8 mouse cellular contexts compared by ENCODE assay signal in genomic region chr9:57552139-57552887, GRCm38 (mm10). TPM values are rescaled to one million over a fixed set of nuclear protein-coding genes. Genes with fewer than 3 reads are reported as not detected.
A peak's percentile ranks its signal among the peaks of the same experiment; 100 is the strongest.
DNase-seq lines count a peak whose midpoint lies in the region; ATAC-seq and TF ChIP-seq lines count a peak whose summit lies in the region.

Mpi (minus strand) TSS chr9:57552763.

- no peak for TF ChIP-seq RAD21 in CH12.LX (IDR thresholded peaks at IDR 0.05; ENCODE audit: low read depth, low read length)

- no peaks in the 10 kb centered on the region for H3K9me3 ChIP-seq in CH12.LX (replicated peaks; ENCODE audit: low read length)
- H3K9me3 ChIP-seq in forebrain, embryonic 11.5 days (ENCODE audit: control insufficient read depth, low read length), result no peaks in the 10 kb centered on the region
- H3K9me3 ChIP-seq in heart, embryonic 16.5 days (replicated peaks; ENCODE audit: control insufficient read depth, low read length), result no peaks in the 10 kb centered on the region
- H3K9me3 ChIP-seq in liver, postnatal 0 days (ENCODE audit: low read length), result no peaks in the 10 kb centered on the region
- H3K9me3 ChIP-seq in neural tube, embryonic 15.5 days (replicated peaks), result no peaks in the 10 kb centered on the region

- no peaks in the 10 kb centered on the region for H3K79me2 ChIP-seq in CH12.LX (replicated peaks; ENCODE audit: control insufficient read depth, extremely low read depth, insufficient read depth, poor library complexity, severe bottlenecking)

- peak within 1 kb of the TSS; percentile 84 to 92 (median 86) for H3K4me3 ChIP-seq in CH12.LX (replicated peaks in 1 of 3; ENCODE audit: low read depth in 2 of 3, low read length in 2 of 3, poor library complexity in 1 of 3)
- H3K4me3 ChIP-seq in brown adipose tissue, adult 24 weeks (ENCODE audit: insufficient read depth, low read depth, low read length), result peak within 1 kb of the TSS; percentile 91
- H3K4me3 ChIP-seq in forebrain, embryonic 11.5 days (ENCODE audit: low read depth, low read length), result peak within 1 kb of the TSS; percentile 62
- H3K4me3 ChIP-seq in heart, embryonic 16.5 days (ENCODE audit: low read length), result peak within 1 kb of the TSS; percentile 76
- H3K4me3 ChIP-seq in liver, postnatal 0 days (ENCODE audit: low read depth, low read length), result peak within 1 kb of the TSS; percentile 65
- H3K4me3 ChIP-seq in neural tube, embryonic 15.5 days (replicated peaks), result peak within 1 kb of the TSS; percentile 57

- no peak within 1 kb of the TSS for H3K27ac ChIP-seq in CH12.LX (ENCODE audit: insufficient read depth, low read depth)
- H3K27ac ChIP-seq in brown adipose tissue, adult 24 weeks (replicated peaks; ENCODE audit: low read depth, low read length), result peak within 1 kb of the TSS; percentile 40; the same call in 1 of the 2 replicates
- no peak within 1 kb of the TSS for H3K27ac ChIP-seq in forebrain, embryonic 11.5 days (ENCODE audit: low read depth, low read length)
- peak within 1 kb of the TSS; percentile 6 for H3K27ac ChIP-seq in heart, embryonic 16.5 days (ENCODE audit: low read length)
- no peak within 1 kb of the TSS for H3K27ac ChIP-seq in liver, postnatal 0 days (ENCODE audit: low read depth)
- no peak within 1 kb of the TSS for H3K27ac ChIP-seq in neural tube, embryonic 15.5 days (replicated peaks)

- H3K9ac ChIP-seq in CH12.LX (ENCODE audit: insufficient read depth, low read depth), result peak within 1 kb of the TSS; percentile 66
- peak within 1 kb of the TSS; percentile 73 for H3K9ac ChIP-seq in forebrain, embryonic 11.5 days (ENCODE audit: low read length)
- peak within 1 kb of the TSS; percentile 77 for H3K9ac ChIP-seq in heart, embryonic 16.5 days (ENCODE audit: low read length)
- peak within 1 kb of the TSS; percentile 65 for H3K9ac ChIP-seq in liver, postnatal 0 days (replicated peaks)
- H3K9ac ChIP-seq in neural tube, embryonic 15.5 days (replicated peaks), result peak within 1 kb of the TSS; percentile 49

- H3K27me3 ChIP-seq in CH12.LX (replicated peaks), result no peaks in the 10 kb centered on the region
- H3K27me3 ChIP-seq in forebrain, embryonic 11.5 days (ENCODE audit: control insufficient read depth, insufficient read depth, low read length), result no peaks in the 10 kb centered on the region
- H3K27me3 ChIP-seq in heart, embryonic 16.5 days (ENCODE audit: control insufficient read depth, insufficient read depth, low read length), result no peaks in the 10 kb centered on the region
- H3K27me3 ChIP-seq in liver, postnatal 0 days (ENCODE audit: insufficient read depth, low read length), result no peaks in the 10 kb centered on the region
- H3K27me3 ChIP-seq in neural tube, embryonic 15.5 days (replicated peaks), result no peaks in the 10 kb centered on the region

- peaks cover 5 to 26% of the 10 kb centered on the region in 2 experiments for H3K4me1 ChIP-seq in CH12.LX (ENCODE audit: control insufficient read depth in 1 of 2, insufficient read depth in 2 of 2)
- peaks cover 5% of the 10 kb centered on the region; the same call in 1 of the 2 replicates for H3K4me1 ChIP-seq in brown adipose tissue, adult 24 weeks (ENCODE audit: control insufficient read depth, insufficient read depth, insufficient read length, low read length)
- peaks cover 6% of the 10 kb centered on the region; the same call in 1 of the 2 replicates for H3K4me1 ChIP-seq in forebrain, embryonic 11.5 days (replicated peaks; ENCODE audit: control insufficient read depth, insufficient read depth, low read length)
- H3K4me1 ChIP-seq in heart, embryonic 16.5 days (ENCODE audit: control insufficient read depth, insufficient read depth, low read length), result peaks cover 30% of the 10 kb centered on the region
- peaks cover 10% of the 10 kb centered on the region for H3K4me1 ChIP-seq in liver, postnatal 0 days (ENCODE audit: insufficient read depth)
- peaks cover 31% of the 10 kb centered on the region for H3K4me1 ChIP-seq in neural tube, embryonic 15.5 days

- 0 out of 2 replicates have a peak, but pooled peaks have one; percentile 18 for TF ChIP-seq EP300 in CH12.LX (IDR thresholded peaks at IDR 0.05; ENCODE audit: low read length)
- TF ChIP-seq EP300 in liver, postnatal 0 days (IDR thresholded peaks at IDR 0.05; ENCODE audit: low read depth), result no peak

- dilution Hi-C loops in CH12.LX (cut with MboI; ENCODE audit: extremely low pct_ligation_motif_present, extremely low pct_unique_long_range_greater_than_20kb, low sequenced_read_pairs), result no loop called here

- no peak for TF ChIP-seq CTCF in CH12.LX (conservative IDR thresholded peaks at IDR 0.05 in 1 of 2, IDR thresholded peaks at IDR 0.05 in 1 of 2; ENCODE audit: low read depth in 2 of 2, low read length in 2 of 2)
- TF ChIP-seq CTCF in liver, postnatal 0 days (IDR thresholded peaks at IDR 0.05; ENCODE audit: low read depth), result no peak

- in situ Hi-C loops in CH12.LX (cut with MboI; ENCODE audit: low pct_ligation_motif_present, low pct_unique_long_range_greater_than_20kb, low sequenced_read_pairs), result no loop called here

- peak; percentile 61 for DNase-seq in CH12.LX (ENCODE audit: extremely low read depth)
- peak; percentile 83 for DNase-seq in forebrain, embryonic 11.5 days (ENCODE audit: low spot score)
- peak; percentile 80 to 82 for DNase-seq in kidney, postnatal 25 days
- DNase-seq in liver, postnatal 0 days, result peak; percentile 71
- peak; percentile 69 for DNase-seq in thymus, postnatal 14 days

- H3K36me3 ChIP-seq in CH12.LX (replicated peaks in 1 of 2; ENCODE audit: control insufficient read depth in 1 of 2, insufficient read depth in 1 of 2, low read length in 1 of 2), result peaks cover 26 to 36% of the 10 kb centered on the region in 2 experiments
- no peaks in the 10 kb centered on the region; the same call in 1 of the 2 replicates for H3K36me3 ChIP-seq in forebrain, embryonic 11.5 days (ENCODE audit: control insufficient read depth, insufficient read depth, low read length)
- peaks cover 11% of the 10 kb centered on the region for H3K36me3 ChIP-seq in heart, embryonic 16.5 days (ENCODE audit: control insufficient read depth, insufficient read depth)
- peaks cover 6% of the 10 kb centered on the region; the same call in 1 of the 2 replicates for H3K36me3 ChIP-seq in liver, postnatal 0 days (replicated peaks; ENCODE audit: insufficient read depth, low read length)
- peaks cover 34% of the 10 kb centered on the region for H3K36me3 ChIP-seq in neural tube, embryonic 15.5 days

- ATAC-seq in forebrain, embryonic 11.5 days (replicated peaks; ENCODE audit: low FRiP score), result peak; percentile 46
- ATAC-seq in heart, embryonic 16.5 days (replicated peaks; ENCODE audit: extremely low read depth, insufficient read depth, low FRiP score), result no peak; the same call in 1 of the 2 replicates
- ATAC-seq in liver, postnatal 0 days, result peak; percentile 55; the same call in 1 of the 2 replicates
- ATAC-seq in neural tube, embryonic 15.5 days (ENCODE audit: low FRiP score), result peak; percentile 74

- 1% methylated on average over 28 of the region's 28 CpGs for WGBS in forebrain, embryonic 11.5 days
- WGBS in heart, embryonic 16.5 days, result 2% methylated on average over 28 of the region's 28 CpGs
- WGBS in liver, postnatal 0 days (ENCODE audit: insufficient replicate concordance), result 1% methylated on average over 28 of the region's 28 CpGs
- 2% methylated on average over 28 of the region's 28 CpGs for WGBS in neural tube, embryonic 15.5 days

- TF ChIP-seq POLR2A in CH12.LX (IDR thresholded peaks at IDR 0.05; ENCODE audit: low read depth, low read length), result peak; percentile 78

- peak within 1 kb of the TSS; percentile 22 for H3K4me2 ChIP-seq in CH12.LX (ENCODE audit: insufficient read depth, low read depth, poor library complexity, severe bottlenecking)
- H3K4me2 ChIP-seq in forebrain, embryonic 11.5 days (ENCODE audit: low read depth, low read length, severe bottlenecking), result peak within 1 kb of the TSS; percentile 59
- peak within 1 kb of the TSS; percentile 76 for H3K4me2 ChIP-seq in heart, embryonic 16.5 days (ENCODE audit: low read depth, low read length)
- peak within 1 kb of the TSS; percentile 79 for H3K4me2 ChIP-seq in liver, postnatal 0 days (ENCODE audit: low read depth, low read length)
- H3K4me2 ChIP-seq in neural tube, embryonic 15.5 days, result peak within 1 kb of the TSS; percentile 73

TF ChIP-seq in CH12.LX, 34 proteins besides CTCF, POLR2A, EP300 and RAD21 (continues in another document):
- TF ChIP-seq SMC3 (IDR thresholded peaks at IDR 0.05; ENCODE audit: low read depth, low read length) (no peak), ZKSCAN1 (IDR thresholded peaks at IDR 0.05; ENCODE audit: borderline replicate concordance, low read depth, low read length) (no peak), TBP (conservative IDR thresholded peaks at IDR 0.05; ENCODE audit: low read depth, low read length) (peak; percentile 49; the same call in 1 of the 2 replicates), IRF4 (IDR thresholded peaks at IDR 0.05; ENCODE audit: low read depth, low read length) (0 out of 2 replicates have a peak, but pooled peaks have one; percentile 33), TCF12 (IDR thresholded peaks at IDR 0.05; ENCODE audit: low read depth, low read length) (peak; percentile 60; the same call in 1 of the 2 replicates), ZMIZ1 (IDR thresholded peaks at IDR 0.05; ENCODE audit: low read depth, low read length) (peak; percentile 69), SIN3A (IDR thresholded peaks at IDR 0.05; ENCODE audit: low read length) (peak; percentile 92), CHD2 (IDR thresholded peaks at IDR 0.05; ENCODE audit: low read length) (peak; percentile 59; the same call in 1 of the 2 replicates), NRF1 (IDR thresholded peaks at IDR 0.05; ENCODE audit: low read depth, low read length) (0 out of 2 replicates have a peak, but pooled peaks have one; percentile 37), MYC (IDR thresholded peaks at IDR 0.05; ENCODE audit: low read depth, low read length) (peak; percentile 65; the same call in 1 of the 2 replicates), JUN (IDR thresholded peaks at IDR 0.05; ENCODE audit: insufficient read depth, low read depth, low read length) (no peak), RCOR1 (conservative IDR thresholded peaks at IDR 0.05; ENCODE audit: low read depth, low read length) (no peak), CHD1 (IDR thresholded peaks at IDR 0.05; ENCODE audit: low read depth, low read length) (no peak), ZNF384 (IDR thresholded peaks at IDR 0.05; ENCODE audit: low read depth, low read length) (no peak), E2F4 (IDR thresholded peaks at IDR 0.05; ENCODE audit: insufficient replicate concordance, low read depth, low read length) (no peak)

RNA-seq across cellular contexts. Expression of gene Mpi, which starts in this region (rescaled TPM):
- total RNA-seq in CH12.LX (2012; rRNA removed) (28.6 and 33.2 TPM in 2 replicates), CH12.LX (2014; rRNA removed) (28.2 and 29.0 TPM in 2 replicates)
- 36.7 and 37.3 TPM in 2 replicates for polyA plus RNA-seq in CH12.LX (2012; ENCODE audit: insufficient read length, low read depth)
- polyA plus RNA-seq in brown adipose tissue, adult 24 weeks (2012; ENCODE audit: insufficient read depth, insufficient read length, missing spikeins), result 15.3 and 17.6 TPM in 2 replicates
- polyA plus RNA-seq in forebrain, embryonic 11.5 days (2014; fragmentation: Nextera tagmentation; extraction: Ambion mirVana), result 55.1 and 65.5 TPM in 2 replicates
- 89.8 and 95.6 TPM in 2 replicates for polyA plus RNA-seq in heart, embryonic 16.5 days (2015; fragmentation: Nextera tagmentation; extraction: Ambion mirVana)
- 7.3 and 8.2 TPM in 2 replicates for polyA plus RNA-seq in liver, postnatal 0 days (2015; fragmentation: Nextera tagmentation; extraction: Ambion mirVana)
- polyA plus RNA-seq in neural tube, embryonic 15.5 days (2015; fragmentation: Nextera tagmentation; extraction: Ambion mirVana), result 75.8 and 81.7 TPM in 2 replicates

Comparison
In these comparisons a context has a peak if more than half of its experiments do, and no peak if none do; other contexts are left out.
1. H3K27ac ChIP-seq: peak in brown adipose tissue, adult 24 weeks (single experiment) and heart, embryonic 16.5 days (single experiment); none in CH12.LX (single experiment), forebrain, embryonic 11.5 days (single experiment), liver, postnatal 0 days (single experiment) and neural tube, embryonic 15.5 days (single experiment).
2. H3K4me2 ChIP-seq: peak in every context shown above with its lines; median percentile 79 in liver, postnatal 0 days; 76 in heart, embryonic 16.5 days; 73 in neural tube, embryonic 15.5 days; 59 in forebrain, embryonic 11.5 days; 22 in CH12.LX.
3. Peak in every context shown above with its lines, with median percentiles within 50 percentile points of each other: DNase-seq, H3K4me3 ChIP-seq and H3K9ac ChIP-seq.